Mouse (Mus musculus): ENCODE measurements at regions not wholly inside any gene's neighbourhood (a gene's known extent, or its start where the extent isn't known, plus 50 kb on each side); places are given as distances from the start of the nearest gene placed in this dataset.

- DNase-seq (ENCODE audit: low spot score), result no peak
These were observed 312.7 kb upstream of the Cd180 start for GRCm38 (mm10) chr13:102380667-102381066.

- no peak for DNase-seq (ENCODE audit: low spot score)
These were observed 301.4 kb upstream of the Cd180 start for GRCm38 (mm10) chr13:102391911-102392310.

GRCm38 (mm10) chr13:102392868-102393661 is 300.3 kb upstream of the Cd180 start:
- DNase-seq (ENCODE audit: low spot score), result peak; percentile 8

- no peak for DNase-seq (ENCODE audit: low spot score)
These were observed 299.7 kb upstream of the Cd180 start for GRCm38 (mm10) chr13:102393662-102393970.

- DNase-seq (ENCODE audit: low spot score), result no peak
These were observed 299.3 kb upstream of the Cd180 start for GRCm38 (mm10) chr13:102394057-102394456.

GRCm38 (mm10) chr13:102397411-102397810 is 295.9 kb upstream of the Cd180 start:
- no peak for DNase-seq (ENCODE audit: low spot score)

GRCm38 (mm10) chr13:102411840-102412239 is 281.5 kb upstream of the Cd180 start:
- no peak for DNase-seq (ENCODE audit: low spot score)

GRCm38 (mm10) chr13:102434372-102434954 is 258.9 kb upstream of the Cd180 start:
- DNase-seq (ENCODE audit: low spot score), result no peak

GRCm38 (mm10) chr13:102442676-102443075 is 250.7 kb upstream of the Cd180 start:
- no peak for DNase-seq (ENCODE audit: low spot score)

- DNase-seq (ENCODE audit: low spot score), result no peak
These were observed 246.0 kb upstream of the Cd180 start for GRCm38 (mm10) chr13:102447310-102447709.

GRCm38 (mm10) chr13:102449416-102450121 is 243.8 kb upstream of the Cd180 start:
- DNase-seq (ENCODE audit: low spot score), result peak; percentile 16

GRCm38 (mm10) chr13:102451176-102451575 is 242.2 kb upstream of the Cd180 start:
- DNase-seq (ENCODE audit: low spot score), result no peak

GRCm38 (mm10) chr13:102458711-102459110 is 234.6 kb upstream of the Cd180 start:
- DNase-seq (ENCODE audit: low spot score), result no peak

GRCm38 (mm10) chr13:102463993-102464392 is 229.4 kb upstream of the Cd180 start:
- no peak for DNase-seq (ENCODE audit: low spot score)

GRCm38 (mm10) chr13:102481906-102482305 is 211.5 kb upstream of the Cd180 start:
- no peak for DNase-seq (ENCODE audit: low spot score)

- DNase-seq (ENCODE audit: low spot score), result no peak
These were observed 210.9 kb upstream of the Cd180 start for GRCm38 (mm10) chr13:102482451-102482850.

GRCm38 (mm10) chr13:102487416-102488097 is 205.8 kb upstream of the Cd180 start:
- DNase-seq (ENCODE audit: low spot score), result peak; percentile 39

- no peak for DNase-seq (ENCODE audit: low spot score)
These were observed 202.0 kb upstream of the Cd180 start for GRCm38 (mm10) chr13:102491370-102491769.

GRCm38 (mm10) chr13:102504157-102504947 is 189.0 kb upstream of the Cd180 start:
- DNase-seq (ENCODE audit: low spot score), result peak; percentile 68

- no peak for DNase-seq (ENCODE audit: low spot score)
These were observed 186.1 kb upstream of the Cd180 start for GRCm38 (mm10) chr13:102507226-102507625.

- no peak for DNase-seq (ENCODE audit: low spot score)
These were observed 185.4 kb upstream of the Cd180 start for GRCm38 (mm10) chr13:102507916-102508315.
